Mouse (Mus musculus) left cerebral cortex, adult 9 months (tissue): ENCODE data around the gene Chd1l.

ENCODE experiments used
- DNase-seq, 2 experiments: peaks; one replicate each; pipeline ENCODE4 v3.0.0; 2022; ENCODE audit warnings: low spot score in 2 of 2

The Chd1l gene

GRCm38 (mm10) chr3:97617899-97618298, 7.9 kb upstream of the Chd1l start:
- DNase-seq: no peak

DNA sequence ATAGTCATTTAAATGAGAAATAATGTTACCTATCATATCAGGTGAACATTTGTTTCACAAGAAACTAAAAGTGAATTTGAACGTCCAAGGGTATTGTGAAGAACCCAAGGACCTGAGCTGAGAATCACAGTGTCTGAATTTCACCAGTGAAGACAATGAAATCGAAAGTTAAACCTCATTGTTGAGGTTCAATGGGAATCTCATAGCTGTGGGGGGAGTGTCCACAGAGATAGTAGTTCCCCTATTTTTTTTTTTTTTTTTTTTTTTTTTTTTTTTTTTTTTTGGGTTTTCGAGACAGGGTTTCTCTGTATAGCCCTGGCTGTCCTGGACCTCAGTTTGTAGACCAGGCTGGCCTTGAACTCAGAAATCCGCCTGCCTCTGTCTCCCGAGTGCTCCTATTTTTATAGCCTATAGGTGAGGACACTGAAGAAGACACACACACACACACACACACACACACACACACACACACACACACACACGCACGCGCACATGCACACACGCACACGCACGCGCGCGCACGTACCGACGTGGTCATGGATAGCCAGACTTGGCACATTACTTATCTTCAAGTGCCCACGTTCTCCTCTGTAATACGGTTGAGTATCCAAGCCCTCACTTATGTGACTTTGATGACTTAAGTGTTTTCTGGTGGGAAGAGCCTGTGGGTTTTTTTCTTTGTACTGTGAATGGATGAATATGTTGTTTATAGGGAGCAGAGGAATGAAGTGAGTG, 7.3 kb upstream of the Chd1l start:
- DNase-seq: no peak

- DNase-seq: no peak
Observed at GRCm38 (mm10) chr3:97615933-97616332, 5.9 kb upstream of the Chd1l start.

- DNase-seq: no peak
Observed at GRCm38 (mm10) chr3:97615154-97615553, 5.2 kb upstream of the Chd1l start.

GRCm38 (mm10) chr3:97611021-97611420, 1.0 kb upstream of the Chd1l start:
- DNase-seq: no peak

- no peak for DNase-seq
Observed at GRCm38 (mm10) chr3:97609201-97609844, 680 bp downstream of the Chd1l start.

- no peak for DNase-seq
Observed at GRCm38 (mm10) chr3:97600050-97600832, 9.8 kb downstream of the Chd1l start.

- DNase-seq: no peak
Observed at GRCm38 (mm10) chr3:97596796-97597195, 13.2 kb downstream of the Chd1l start.

- no peak for DNase-seq
Observed at GRCm38 (mm10) chr3:97595066-97595465, 14.9 kb downstream of the Chd1l start.

GRCm38 (mm10) chr3:97594140-97594539, 15.9 kb downstream of the Chd1l start:
- no peak for DNase-seq

- DNase-seq: no peak
Observed at GRCm38 (mm10) chr3:97593089-97593488, 16.9 kb downstream of the Chd1l start.

DNA sequence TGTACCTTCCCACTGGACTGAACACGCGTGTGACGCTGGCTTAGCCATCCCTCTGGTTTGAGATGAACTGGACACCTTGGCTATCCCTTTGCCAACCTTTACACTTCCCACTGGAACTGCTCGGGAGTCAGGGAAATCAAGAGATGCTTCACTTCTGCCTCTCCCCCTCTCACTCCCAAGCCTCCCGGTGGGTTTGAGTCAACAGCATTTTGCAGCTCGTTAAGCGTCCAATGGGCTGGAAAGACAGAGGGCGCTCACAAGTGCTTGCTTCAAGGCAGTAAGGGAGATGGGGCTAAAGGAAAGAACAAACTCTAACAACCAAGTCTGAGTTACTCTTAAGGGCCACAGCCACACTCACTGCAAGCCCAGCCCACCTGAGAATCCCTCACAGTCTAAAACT, 19.3 kb downstream of the Chd1l start:
- DNase-seq: no peak

DNA sequence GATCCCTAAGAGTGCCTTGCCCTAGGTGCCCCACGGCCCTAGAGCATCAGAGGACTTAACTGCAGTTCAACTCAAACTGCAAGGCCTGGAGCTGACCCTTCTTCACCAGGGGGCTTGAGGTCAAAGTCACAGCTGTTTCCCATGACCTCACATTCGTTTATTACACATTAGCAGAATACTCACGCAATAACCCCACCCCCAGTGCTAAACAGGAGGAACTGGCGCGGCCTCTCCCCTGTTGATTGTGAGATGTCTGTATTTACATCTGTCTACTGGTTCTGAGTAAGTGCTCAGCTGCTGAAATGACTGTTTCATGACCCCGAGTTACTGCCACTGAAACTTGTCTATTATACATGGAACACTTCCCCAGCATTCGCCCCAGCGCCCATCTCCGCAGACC, 22.3 kb downstream of the Chd1l start:
- no peak for DNase-seq

GRCm38 (mm10) chr3:97585383-97586160, 24.4 kb downstream of the Chd1l start:
- peak; percentile 26 to 90 for DNase-seq

GRCm38 (mm10) chr3:97573807-97574206, 36.2 kb downstream of the Chd1l start:
- no peak for DNase-seq

DNA sequence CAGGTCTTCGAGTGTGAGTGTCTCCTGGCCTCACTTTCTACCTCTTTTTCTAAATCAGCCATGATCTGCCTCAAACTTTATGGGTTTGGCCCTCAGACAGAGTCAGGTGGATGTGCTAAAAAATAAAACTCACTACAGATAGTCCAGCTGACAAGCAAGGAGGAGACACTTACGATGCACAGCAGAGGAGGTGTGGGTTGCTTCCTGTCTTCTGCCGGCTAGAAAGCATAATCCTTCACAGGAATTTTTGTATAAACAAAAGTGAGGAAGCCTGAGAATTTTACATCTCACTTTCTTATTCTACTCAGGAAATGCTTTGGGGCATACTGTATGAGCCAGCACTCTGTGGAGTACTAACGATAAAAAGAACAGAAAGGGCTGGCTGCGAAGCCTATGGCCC, 45.4 kb downstream of the Chd1l start:
- peak in 1 of 2 experiments; percentile 9 for DNase-seq

DNA sequence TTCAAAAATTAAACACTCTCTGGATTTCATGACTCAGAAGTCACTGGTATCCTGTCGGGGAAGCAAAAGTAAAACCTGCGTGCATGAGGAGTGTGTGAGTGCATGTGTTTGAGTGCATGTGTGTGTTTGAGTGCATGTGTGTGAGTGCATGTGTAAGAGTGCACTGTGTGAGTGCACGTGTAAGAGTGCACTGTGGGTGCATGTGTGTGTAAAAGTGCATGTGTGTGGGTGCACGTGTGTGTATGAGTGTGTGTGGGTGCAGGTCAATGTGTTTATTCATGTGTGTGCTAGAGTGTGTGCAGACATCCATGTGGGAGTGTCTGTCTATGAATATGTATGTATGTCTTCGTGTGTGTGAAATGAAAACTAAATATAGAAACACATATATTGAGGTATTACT, 51.4 kb downstream of the Chd1l start:
- no peak for DNase-seq

DNA sequence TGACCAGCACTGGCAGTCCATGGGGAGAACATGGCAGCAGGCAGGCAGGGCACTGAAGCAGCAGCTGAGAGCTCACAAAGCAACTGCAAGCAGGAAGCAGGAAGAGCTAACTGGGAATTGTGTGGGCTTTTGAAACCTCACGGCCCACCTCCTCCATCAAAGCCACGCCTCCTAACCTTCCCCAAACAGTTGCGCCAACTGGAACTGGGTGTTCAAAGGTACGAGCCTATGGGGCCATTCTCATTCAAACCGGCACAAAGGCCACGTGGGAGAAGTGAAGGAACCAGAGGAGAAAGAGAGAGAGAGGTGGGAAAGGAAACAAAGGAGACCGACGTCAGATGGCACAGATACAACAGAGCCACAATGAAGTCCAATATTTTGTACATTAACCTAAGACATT, 63.8 kb downstream of the Chd1l start:
- DNase-seq: no peak

DNA sequence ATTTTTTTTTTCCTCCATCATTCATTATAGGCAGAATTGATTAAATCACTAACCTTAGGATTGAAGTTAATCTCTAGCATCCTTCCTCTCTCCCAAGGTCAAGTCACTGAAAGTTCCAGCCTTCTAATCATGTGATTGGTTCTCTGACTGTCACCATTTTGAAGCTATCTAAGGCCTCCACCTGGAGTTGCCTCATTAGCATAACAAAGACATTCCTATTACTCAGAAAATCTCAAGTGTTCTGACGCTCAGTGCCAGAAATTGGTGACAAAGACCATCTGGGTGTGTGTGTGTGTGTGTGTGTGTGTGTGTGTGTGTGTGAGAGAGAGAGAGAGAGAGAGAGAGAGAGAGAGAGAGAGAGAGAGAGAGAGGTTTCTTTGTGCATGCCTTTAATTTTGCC, 69.8 kb downstream of the Chd1l start:
- DNase-seq: no peak

GRCm38 (mm10) chr3:97538634-97539033, 71.4 kb downstream of the Chd1l start:
- DNase-seq: no peak

DNA sequence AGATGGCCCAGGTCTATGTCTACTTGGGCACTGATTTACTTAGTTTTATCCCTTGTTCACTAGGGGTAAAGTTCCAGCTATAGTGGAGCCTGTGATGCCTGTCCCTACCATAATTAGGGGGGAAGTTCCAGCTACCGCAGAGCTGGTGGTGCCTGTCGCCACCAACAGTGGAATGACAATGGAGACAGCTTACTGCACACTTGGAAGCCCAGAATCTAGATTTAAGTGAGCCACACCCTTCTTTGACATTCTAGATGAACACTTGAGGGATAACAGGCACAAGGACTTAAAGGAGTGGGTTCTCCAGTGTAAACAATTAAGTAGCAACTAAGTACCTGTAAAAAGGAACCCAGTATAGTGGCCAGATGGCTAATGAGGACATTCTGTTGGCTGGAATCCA, 73.0 kb downstream of the Chd1l start:
- no peak for DNase-seq

DNA sequence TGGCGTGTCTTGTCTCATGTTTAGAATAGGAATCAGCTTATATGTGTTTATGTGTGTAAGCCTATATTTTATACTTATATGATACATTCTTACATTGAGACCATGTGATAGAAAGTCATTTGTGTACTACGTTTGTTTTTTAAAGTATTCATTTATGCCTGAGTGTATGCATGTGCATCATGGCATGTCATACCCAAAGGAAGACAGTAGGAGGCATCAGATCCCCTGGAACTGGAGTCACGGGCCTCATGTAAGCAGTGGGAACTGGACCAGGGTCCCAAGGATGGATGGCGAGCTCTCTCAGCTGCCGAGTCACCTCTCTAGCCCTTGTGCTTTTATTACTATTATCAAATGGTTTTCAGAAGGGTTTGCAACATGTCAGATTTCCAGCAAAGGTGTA, 74.3 kb downstream of the Chd1l start:
- no peak for DNase-seq
